Mouse (Mus musculus): ENCODE data around the gene Spred2. TPM values are rescaled to one million over a fixed set of nuclear protein-coding genes. Genes with fewer than 3 reads are reported as not detected.
"Not testable (repeated sequence)": the region's sequence is repeated elsewhere in the genome, so short reads cannot be mapped to it uniquely, and the experiment has no call there.

Gene Spred2
- total and polyA plus RNA-seq, 3 experiments: 8.9 to 76.1 (median 33.6) TPM

GRCm38 (mm10) chr11:20059736-20060135 is 135.6 kb downstream of the Spred2 start:
- DNase-seq (ENCODE audit: low spot score): no peak
- H3K4me1 ChIP-seq (ENCODE audit: insufficient read depth, low read depth, low read length): no peaks in the 10 kb centered on the region
- no peaks in the 10 kb centered on the region for H3K9me3 ChIP-seq (replicated peaks)
- no peaks in the 10 kb centered on the region for H3K27me3 ChIP-seq (ENCODE audit: insufficient read depth, low read length)
- TF ChIP-seq GATA2 (IDR thresholded peaks at IDR 0.05; ENCODE audit: borderline replicate concordance, low read depth, low read length): no peak
- TF ChIP-seq CTCF (IDR thresholded peaks at IDR 0.05; ENCODE audit: low read depth, low read length): no peak
- no peak for TF ChIP-seq TAL1 (conservative IDR thresholded peaks at IDR 0.05; ENCODE audit: low read depth, low read length)
- TF ChIP-seq GATA1 (IDR thresholded peaks at IDR 0.05; ENCODE audit: borderline replicate concordance, low read length): no peak
- no peak for TF ChIP-seq POLR2AphosphoS5 (IDR thresholded peaks at IDR 0.05; ENCODE audit: insufficient replicate concordance, low read depth, low read length)
- ATAC-seq (ENCODE audit: extremely low read depth, insufficient number of reproducible peaks, low FRiP score, poor library complexity, severe bottlenecking): no peak
- peaks cover 72% of the 10 kb centered on the region for H3K36me3 ChIP-seq (replicated peaks)
- H3K4me3 ChIP-seq (ENCODE audit: low read depth, low read length): no peak overlapping the region

GRCm38 (mm10) chr11:20062801-20063200 is 138.6 kb downstream of the Spred2 start:
- not testable (repeated sequence) for ATAC-seq (ENCODE audit: extremely low read depth, insufficient number of reproducible peaks, low FRiP score, poor library complexity, severe bottlenecking); H3K27me3 ChIP-seq (ENCODE audit: insufficient read depth, low read length); DNase-seq (ENCODE audit: low spot score); H3K4me1 ChIP-seq (ENCODE audit: insufficient read depth, low read depth, low read length); H3K9me3 ChIP-seq (replicated peaks); H3K4me3 ChIP-seq (ENCODE audit: low read depth, low read length)
- H3K36me3 ChIP-seq (replicated peaks): peaks cover 76% of the 10 kb centered on the region

- not testable (repeated sequence) for ATAC-seq (ENCODE audit: extremely low read depth, insufficient number of reproducible peaks, low FRiP score, poor library complexity, severe bottlenecking); H3K27me3 ChIP-seq (ENCODE audit: insufficient read depth, low read length); DNase-seq (ENCODE audit: low spot score); H3K4me1 ChIP-seq (ENCODE audit: insufficient read depth, low read depth, low read length); H3K9me3 ChIP-seq (replicated peaks); H3K4me3 ChIP-seq (ENCODE audit: low read depth, low read length)
- peaks cover 76% of the 10 kb centered on the region for H3K36me3 ChIP-seq (replicated peaks)
These were observed 139.9 kb downstream of the Spred2 start for GRCm38 (mm10) chr11:20064086-20064485.

- no peak for DNase-seq (ENCODE audit: low spot score)
- H3K36me3 ChIP-seq (replicated peaks): peaks cover 73% of the 10 kb centered on the region
- H3K4me3 ChIP-seq (ENCODE audit: low read depth, low read length): no peak overlapping the region
- H3K9me3 ChIP-seq (replicated peaks): no peaks in the 10 kb centered on the region
- 0 out of 2 replicates have a peak, but pooled peaks cover 7% of the 10 kb centered on the region for H3K4me1 ChIP-seq (ENCODE audit: insufficient read depth, low read depth, low read length)
- TF ChIP-seq GATA1 (IDR thresholded peaks at IDR 0.05; ENCODE audit: borderline replicate concordance, low read length): no peak
- no peak for TF ChIP-seq CTCF (IDR thresholded peaks at IDR 0.05; ENCODE audit: low read depth, low read length)
- TF ChIP-seq TAL1 (conservative IDR thresholded peaks at IDR 0.05; ENCODE audit: low read depth, low read length): no peak
- no peak for TF ChIP-seq POLR2AphosphoS5 (IDR thresholded peaks at IDR 0.05; ENCODE audit: insufficient replicate concordance, low read depth, low read length)
- no peaks in the 10 kb centered on the region for H3K27me3 ChIP-seq (ENCODE audit: insufficient read depth, low read length)
- ATAC-seq (ENCODE audit: extremely low read depth, insufficient number of reproducible peaks, low FRiP score, poor library complexity, severe bottlenecking): no peak
These were observed 140.8 kb downstream of the Spred2 start for GRCm38 (mm10) chr11:20064926-20065325.

GRCm38 (mm10) chr11:20066106-20066505 is 141.9 kb downstream of the Spred2 start:
- Histone ChIP-seq H3K9me3 (replicated peaks) (no peaks in the 10 kb centered on the region), H3K4me1 (ENCODE audit: insufficient read depth, low read depth, low read length) (0 out of 2 replicates have a peak, but pooled peaks cover 7% of the 10 kb centered on the region), H3K4me3 (ENCODE audit: low read depth, low read length) (no peak overlapping the region), H3K27me3 (ENCODE audit: insufficient read depth, low read length) (no peaks in the 10 kb centered on the region), H3K36me3 (replicated peaks) (peaks cover 71% of the 10 kb centered on the region)
- TF ChIP-seq GATA2 (IDR thresholded peaks at IDR 0.05; ENCODE audit: borderline replicate concordance, low read depth, low read length) (no peak), POLR2AphosphoS5 (IDR thresholded peaks at IDR 0.05; ENCODE audit: insufficient replicate concordance, low read depth, low read length) (no peak), CTCF (IDR thresholded peaks at IDR 0.05; ENCODE audit: low read depth, low read length) (no peak), TAL1 (conservative IDR thresholded peaks at IDR 0.05; ENCODE audit: low read depth, low read length) (no peak), GATA1 (IDR thresholded peaks at IDR 0.05; ENCODE audit: borderline replicate concordance, low read length) (no peak)
- DNase-seq (ENCODE audit: low spot score) (no peak), ATAC-seq (ENCODE audit: extremely low read depth, insufficient number of reproducible peaks, low FRiP score, poor library complexity, severe bottlenecking) (no peak)

- H3K4me1 ChIP-seq (ENCODE audit: insufficient read depth, low read depth, low read length): 0 out of 2 replicates have a peak, but pooled peaks cover 7% of the 10 kb centered on the region
- H3K36me3 ChIP-seq (replicated peaks): peaks cover 77% of the 10 kb centered on the region
- H3K9me3 ChIP-seq (replicated peaks): no peaks in the 10 kb centered on the region
- no peak overlapping the region for H3K4me3 ChIP-seq (ENCODE audit: low read depth, low read length)
- TF ChIP-seq GATA2 (IDR thresholded peaks at IDR 0.05; ENCODE audit: borderline replicate concordance, low read depth, low read length): no peak
- TF ChIP-seq POLR2AphosphoS5 (IDR thresholded peaks at IDR 0.05; ENCODE audit: insufficient replicate concordance, low read depth, low read length): no peak
- TF ChIP-seq CTCF (IDR thresholded peaks at IDR 0.05; ENCODE audit: low read depth, low read length): no peak
- no peak for TF ChIP-seq TAL1 (conservative IDR thresholded peaks at IDR 0.05; ENCODE audit: low read depth, low read length)
- TF ChIP-seq GATA1 (IDR thresholded peaks at IDR 0.05; ENCODE audit: borderline replicate concordance, low read length): no peak
- no peak for DNase-seq (ENCODE audit: low spot score)
- H3K27me3 ChIP-seq (ENCODE audit: insufficient read depth, low read length): no peaks in the 10 kb centered on the region
- no peak for ATAC-seq (ENCODE audit: extremely low read depth, insufficient number of reproducible peaks, low FRiP score, poor library complexity, severe bottlenecking)
These were observed 143.3 kb downstream of the Spred2 start for GRCm38 (mm10) chr11:20067521-20067920.

GRCm38 (mm10) chr11:20068346-20069004 is 144.3 kb downstream of the Spred2 start:
- H3K27me3 ChIP-seq (ENCODE audit: insufficient read depth, low read length): no peaks in the 10 kb centered on the region
- H3K4me3 ChIP-seq (ENCODE audit: low read depth, low read length): no peak overlapping the region
- H3K9me3 ChIP-seq (replicated peaks): no peaks in the 10 kb centered on the region
- TF ChIP-seq CTCF (IDR thresholded peaks at IDR 0.05; ENCODE audit: low read depth, low read length) (no peak), GATA1 (IDR thresholded peaks at IDR 0.05; ENCODE audit: borderline replicate concordance, low read length) (no peak), GATA2 (IDR thresholded peaks at IDR 0.05; ENCODE audit: borderline replicate concordance, low read depth, low read length) (no peak), TAL1 (conservative IDR thresholded peaks at IDR 0.05; ENCODE audit: low read depth, low read length) (no peak), POLR2AphosphoS5 (IDR thresholded peaks at IDR 0.05; ENCODE audit: insufficient replicate concordance, low read depth, low read length) (no peak)
- no peak for ATAC-seq (ENCODE audit: extremely low read depth, insufficient number of reproducible peaks, low FRiP score, poor library complexity, severe bottlenecking)
- DNase-seq (ENCODE audit: low spot score): no peak
- peaks cover 9% of the 10 kb centered on the region; the same call in 1 of the 2 replicates for H3K4me1 ChIP-seq (ENCODE audit: insufficient read depth, low read depth, low read length)
- H3K36me3 ChIP-seq (replicated peaks): peaks cover 84% of the 10 kb centered on the region

Data from G1E (cell line).